Mouse (Mus musculus): ENCODE results near the gene Bcl9.

Gene Bcl9

DNA sequence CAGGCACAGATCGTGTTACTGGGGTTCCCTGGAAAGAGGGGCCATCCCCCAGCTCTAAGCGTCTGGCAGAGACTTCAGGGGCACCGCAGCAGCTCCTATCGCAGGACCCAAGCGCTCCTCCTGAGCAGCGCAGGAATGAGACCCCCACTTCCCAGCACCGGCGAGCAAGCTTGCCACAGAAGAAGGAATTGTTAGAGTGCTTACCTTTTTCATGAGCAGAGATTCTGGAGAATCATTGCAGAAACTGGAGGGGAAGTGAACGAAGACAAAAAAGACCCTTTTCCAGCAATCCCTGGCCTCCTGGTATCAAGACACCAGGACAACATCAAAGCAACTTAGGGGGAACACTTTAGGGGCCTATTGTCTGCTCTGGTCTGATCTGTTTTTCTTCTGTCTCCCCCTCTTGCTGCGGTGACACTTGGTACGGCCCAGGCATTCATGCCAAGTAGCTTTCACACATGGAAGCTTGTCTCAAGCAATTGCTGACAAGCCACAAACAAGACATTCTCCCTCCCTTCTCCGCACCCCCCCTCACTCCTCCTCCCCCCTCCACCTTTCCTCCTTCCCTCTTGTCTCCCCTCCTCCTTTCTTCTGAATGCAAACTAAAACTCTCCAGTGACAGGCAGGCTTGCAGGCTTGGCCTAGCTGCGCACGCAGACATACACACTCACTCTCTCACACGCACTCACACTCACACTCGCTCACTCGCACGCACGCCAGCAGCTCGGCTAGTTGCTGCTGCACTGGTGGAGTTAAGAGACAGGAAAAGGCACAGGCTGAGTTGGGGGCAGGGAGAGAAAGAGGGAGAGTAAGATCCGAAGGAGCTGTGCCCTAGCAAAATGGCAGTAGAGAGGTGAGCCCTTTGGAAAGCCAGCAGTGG is at the start of gene Bcl9:
Gene Bcl9, minus strand, starts transcription at position 365 of the 880 bp plus-strand sequence.
- DNase-seq (ENCODE audit: low read depth, low spot score): peak; percentile 79

DNA sequence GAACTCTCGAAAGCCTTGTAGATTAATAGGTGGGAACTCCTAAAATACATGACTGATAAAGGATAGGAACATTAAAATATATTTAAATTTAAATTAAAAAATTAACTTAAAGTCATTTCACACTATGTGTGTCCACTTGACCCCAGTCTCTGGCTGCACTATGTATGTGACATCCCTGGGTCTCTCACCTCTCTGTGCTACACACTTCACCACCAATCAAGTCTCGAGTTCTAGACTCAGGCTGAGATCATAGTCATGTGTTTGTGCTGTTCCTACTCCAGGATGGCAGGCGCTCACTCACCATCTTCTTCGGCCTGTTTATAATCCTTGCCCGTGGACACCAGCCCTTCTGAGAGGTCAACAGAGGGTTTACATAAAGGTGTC is 41.5 kb upstream of the Bcl9 start:
- no peak for DNase-seq (ENCODE audit: low read depth, low spot score)

DNA sequence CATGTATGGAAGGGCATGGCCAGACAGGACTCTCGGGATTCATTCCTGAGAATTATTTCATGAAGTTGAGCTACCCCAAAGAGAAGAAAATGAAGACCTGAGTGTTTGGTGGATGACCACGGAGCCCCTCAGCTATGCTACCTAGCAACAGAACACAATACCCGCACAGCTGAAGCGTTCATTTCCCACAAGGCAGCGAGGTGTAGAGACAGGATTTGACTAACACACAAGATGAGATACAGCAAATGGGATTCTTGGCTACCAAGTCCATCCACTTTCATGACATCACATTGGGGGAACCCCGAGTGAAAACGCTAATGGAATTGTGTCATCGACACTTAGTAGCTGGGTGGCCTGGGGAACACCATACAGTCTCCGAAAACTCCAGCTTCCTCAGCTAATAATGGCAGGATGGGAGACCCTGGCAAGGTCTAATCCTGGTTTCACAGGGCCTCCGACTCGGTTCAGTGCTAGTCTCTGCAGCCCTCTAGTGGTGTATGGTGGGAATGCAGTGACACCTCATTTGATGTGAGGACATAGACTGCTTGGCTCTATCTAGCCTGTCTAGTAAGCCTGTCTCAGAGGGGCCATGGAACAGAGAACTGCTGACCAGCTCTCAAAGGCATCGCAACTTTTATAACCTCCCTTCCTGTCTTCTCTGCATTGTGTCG is 40.9 kb upstream of the Bcl9 start:
- peak; percentile 82 for DNase-seq (ENCODE audit: low read depth, low spot score)

DNA sequence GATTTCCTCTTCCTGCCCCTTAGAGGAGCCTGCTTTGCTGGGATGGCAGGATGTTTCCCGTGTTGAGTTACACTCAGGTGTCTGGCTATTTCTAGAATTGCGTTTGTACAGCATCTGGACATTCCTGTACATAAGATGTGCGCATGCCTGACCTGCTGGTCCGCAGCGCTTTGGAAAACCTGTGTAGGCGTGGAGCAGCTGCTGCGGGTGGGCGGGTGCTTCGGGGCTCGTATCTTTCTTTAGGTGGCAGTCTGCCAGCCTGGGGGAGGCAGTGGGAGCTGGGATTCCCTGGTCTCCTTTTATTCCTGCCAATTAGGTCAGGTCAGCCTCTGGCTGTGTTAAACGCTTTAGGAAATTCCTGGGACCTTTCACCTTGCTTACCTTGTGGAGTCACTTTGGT is 39.6 kb upstream of the Bcl9 start:
- DNase-seq (ENCODE audit: low read depth, low spot score): no peak

DNA sequence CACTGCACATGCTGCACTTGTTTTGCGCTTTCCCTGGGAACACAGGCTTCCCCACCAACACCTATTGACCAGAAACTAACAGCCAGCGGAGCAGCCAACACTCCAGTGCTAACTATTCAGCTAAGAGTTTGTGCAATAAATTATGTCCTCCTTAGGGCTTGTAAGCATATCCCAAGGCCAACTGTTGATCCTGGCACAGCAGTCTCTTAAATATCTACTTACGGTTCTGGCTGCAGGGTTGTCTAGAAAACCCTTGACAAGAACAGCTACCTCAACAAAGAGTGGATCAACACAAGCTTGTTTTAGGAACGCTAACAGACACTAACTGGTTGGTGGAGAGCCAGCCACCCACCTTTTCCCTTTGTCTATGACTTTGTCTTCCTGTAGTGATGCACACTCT is 38.6 kb upstream of the Bcl9 start:
- DNase-seq (ENCODE audit: low read depth, low spot score): no peak

DNA sequence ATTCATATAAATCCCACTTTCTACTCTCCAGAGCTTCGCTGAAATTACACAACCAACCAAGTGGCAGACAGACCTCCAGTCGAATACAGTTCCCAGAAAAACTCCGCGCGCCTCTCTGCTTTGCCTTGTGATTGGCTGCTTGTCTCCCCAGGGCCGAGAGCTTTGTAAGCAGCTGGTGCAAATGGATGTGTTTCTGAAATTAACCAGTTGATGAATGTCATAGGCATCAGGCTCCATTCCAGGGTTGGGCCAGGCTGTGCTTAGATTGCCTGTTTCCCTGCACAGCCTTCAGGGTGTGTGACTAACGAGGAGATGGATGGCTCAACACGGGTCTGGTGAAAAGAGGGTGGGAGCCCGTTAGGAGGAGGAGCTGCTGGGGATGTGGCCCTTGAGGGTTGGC is 36.9 kb upstream of the Bcl9 start:
- no peak for DNase-seq (ENCODE audit: low read depth, low spot score)

DNA sequence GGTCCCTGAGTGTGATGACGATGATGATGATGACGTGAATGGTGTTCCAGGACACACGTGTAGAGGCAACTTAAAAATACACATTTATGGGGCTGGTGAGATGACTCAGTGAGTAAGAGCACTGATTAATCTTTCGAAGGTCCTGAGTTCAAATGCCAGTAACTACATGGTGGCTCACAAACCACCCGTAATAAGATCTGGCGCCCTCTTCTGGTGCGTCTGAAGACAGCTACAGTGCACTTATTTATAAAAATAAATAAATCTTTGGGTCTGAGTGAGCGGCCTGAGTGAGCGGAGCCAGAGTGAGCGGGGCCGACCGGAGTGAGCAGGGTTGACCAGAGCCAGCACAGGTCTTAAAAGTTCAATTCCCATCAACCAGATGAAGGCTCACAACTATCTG is 34.5 kb upstream of the Bcl9 start:
- no peak for DNase-seq (ENCODE audit: low read depth, low spot score)

DNA sequence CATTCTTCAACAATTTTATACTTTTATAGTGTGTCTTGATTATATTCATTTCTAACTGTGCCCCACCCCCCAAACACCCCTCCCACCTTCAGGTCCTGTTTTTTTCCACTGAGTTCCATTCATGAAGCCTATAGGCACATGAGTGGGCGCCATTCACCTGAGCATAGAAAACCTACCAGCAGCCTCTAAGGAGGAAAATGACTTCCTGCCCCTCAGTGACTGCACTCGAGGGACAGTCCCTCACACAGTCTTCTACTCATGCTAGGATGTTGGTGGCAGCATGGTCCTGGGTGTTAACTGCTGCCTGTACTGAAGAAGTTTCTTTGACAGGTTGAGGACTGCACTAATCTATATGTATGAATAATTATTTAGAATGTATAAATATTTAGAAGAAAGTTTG is 30.1 kb upstream of the Bcl9 start:
- DNase-seq (ENCODE audit: low read depth, low spot score): no peak

DNA sequence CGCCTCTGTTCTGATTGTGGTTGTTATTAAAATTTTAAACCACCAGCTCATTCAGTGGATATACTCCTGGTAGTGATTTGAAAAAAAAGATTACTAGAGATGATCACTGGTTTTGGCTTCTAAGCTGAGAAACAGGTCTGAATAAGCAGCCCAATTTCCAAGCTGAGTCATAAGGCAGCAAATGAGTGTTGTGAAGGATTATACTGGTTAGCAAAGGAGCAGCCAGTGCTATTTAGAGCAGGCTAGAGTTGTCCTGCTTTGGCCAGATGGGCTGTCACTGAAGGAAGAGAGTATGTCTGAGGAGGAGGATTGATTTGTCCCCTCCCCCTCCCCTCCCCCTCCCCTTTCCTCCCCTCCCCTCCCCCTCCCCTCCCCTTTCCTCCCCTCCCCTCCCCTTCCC is 29.6 kb upstream of the Bcl9 start:
- DNase-seq (ENCODE audit: low read depth, low spot score): no peak

DNA sequence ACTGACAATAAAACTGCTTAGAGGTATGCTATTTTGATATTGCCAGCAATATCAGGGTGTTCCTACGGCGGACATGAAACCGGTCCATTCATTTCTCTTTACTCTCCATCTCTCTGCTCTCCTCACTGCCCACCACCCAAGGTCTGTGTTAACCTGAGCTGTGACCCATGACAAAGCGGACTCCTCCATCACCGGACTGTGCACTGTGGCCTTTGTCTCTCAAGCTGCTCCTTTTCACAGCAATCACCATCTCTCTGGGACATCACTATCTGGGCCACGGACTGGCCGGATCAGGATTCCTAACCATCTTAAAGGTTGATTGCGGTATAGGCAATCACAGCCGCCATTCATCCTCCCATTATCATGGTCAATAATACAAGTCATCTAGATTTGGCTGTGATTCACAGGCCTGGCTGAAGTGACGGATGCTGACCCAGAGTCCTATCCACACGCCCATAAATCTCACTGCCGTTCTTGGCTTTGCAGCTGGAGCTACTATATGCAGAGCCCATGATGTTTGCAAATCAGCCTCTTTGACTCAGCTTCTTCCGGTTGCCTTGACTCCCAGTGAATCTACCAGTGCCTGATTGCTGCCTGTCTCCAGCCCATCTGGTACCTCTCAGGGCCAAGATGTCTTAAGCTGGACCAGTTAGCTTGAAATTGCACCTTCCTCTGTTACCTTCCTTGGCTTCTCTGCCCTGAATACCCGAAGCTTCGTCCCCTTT is 28.1 kb upstream of the Bcl9 start:
- DNase-seq (ENCODE audit: low read depth, low spot score): no peak

DNA sequence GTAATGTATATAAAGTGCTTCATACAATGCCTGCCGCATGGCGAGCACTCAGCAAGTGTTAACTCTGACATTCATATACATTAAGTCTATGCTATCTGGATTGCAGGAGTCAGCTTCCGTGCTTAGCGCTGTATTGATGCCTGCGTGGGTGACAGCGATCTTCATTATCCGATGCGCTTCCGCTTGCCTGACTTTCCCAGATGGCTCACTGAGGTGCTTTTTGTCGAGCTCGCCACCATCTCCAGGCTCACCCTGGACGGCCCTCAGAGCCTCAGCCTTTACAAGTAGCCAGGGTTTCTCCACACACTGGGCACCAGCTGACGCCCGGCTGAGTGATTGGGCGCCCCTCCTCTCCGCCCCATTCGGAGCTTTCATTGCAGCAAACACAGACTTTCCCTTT is 26.3 kb upstream of the Bcl9 start:
- no peak for DNase-seq (ENCODE audit: low read depth, low spot score)

DNA sequence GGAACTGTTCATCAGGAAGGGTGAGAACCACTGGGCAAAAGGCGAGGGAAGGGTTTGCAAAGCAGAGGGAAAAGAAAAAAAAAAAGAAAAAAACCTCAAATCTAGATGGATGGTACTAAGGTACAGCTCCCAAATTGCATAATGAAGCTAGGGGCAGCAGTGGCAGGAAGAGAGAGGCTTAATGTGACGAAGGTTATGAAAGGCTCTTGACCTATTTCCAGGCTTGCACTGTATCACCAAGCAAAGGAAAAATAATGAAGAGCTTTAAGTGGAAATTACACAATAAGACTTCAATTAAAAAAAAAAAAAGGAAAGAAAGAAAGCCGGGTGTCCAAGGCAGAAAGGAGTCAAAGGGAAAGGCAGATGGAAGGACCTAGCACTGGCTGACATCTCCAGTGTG is 19.6 kb upstream of the Bcl9 start:
- no peak for DNase-seq (ENCODE audit: low read depth, low spot score)

DNA sequence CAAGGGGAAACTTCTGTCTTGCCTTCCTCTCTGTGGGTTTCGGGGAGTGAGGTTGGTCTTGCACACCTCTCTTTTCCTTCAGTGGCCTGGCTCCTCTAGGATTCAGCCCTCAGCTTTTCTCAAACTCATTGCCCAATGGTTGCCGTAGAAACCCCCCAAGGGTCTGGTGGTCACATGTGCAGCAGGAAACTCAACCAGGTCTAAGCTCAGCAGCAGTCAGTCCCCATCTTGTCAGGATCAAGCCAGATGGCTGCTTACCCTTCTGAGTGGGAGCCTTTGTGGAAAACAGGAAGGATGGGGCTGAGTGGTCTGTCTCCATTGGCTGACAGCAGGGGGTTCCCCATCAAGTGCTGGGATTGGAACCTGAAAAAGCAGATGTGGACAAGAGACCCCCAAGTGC is 15.7 kb upstream of the Bcl9 start:
- no peak for DNase-seq (ENCODE audit: low read depth, low spot score)

DNA sequence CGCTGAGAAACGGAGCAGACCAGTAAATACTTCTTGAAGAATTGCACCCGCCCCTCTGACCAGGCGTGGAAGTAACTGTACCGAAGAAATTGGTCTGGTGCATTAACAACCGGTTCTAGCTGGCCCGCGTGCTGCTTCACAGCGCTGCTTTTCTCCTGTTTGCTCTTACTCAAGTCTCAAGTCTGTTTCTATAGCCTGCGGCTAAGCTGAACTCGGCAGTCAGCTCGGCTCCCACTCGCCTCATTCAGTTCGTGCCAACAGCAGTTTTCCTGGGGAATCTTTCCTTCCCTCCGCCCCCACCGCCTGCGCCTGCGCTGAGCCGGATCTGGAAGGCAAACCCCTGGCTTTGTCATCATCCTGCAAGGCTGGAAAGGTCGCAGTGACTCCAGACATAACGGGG is 14.3 kb upstream of the Bcl9 start:
- DNase-seq (ENCODE audit: low read depth, low spot score): no peak

DNA sequence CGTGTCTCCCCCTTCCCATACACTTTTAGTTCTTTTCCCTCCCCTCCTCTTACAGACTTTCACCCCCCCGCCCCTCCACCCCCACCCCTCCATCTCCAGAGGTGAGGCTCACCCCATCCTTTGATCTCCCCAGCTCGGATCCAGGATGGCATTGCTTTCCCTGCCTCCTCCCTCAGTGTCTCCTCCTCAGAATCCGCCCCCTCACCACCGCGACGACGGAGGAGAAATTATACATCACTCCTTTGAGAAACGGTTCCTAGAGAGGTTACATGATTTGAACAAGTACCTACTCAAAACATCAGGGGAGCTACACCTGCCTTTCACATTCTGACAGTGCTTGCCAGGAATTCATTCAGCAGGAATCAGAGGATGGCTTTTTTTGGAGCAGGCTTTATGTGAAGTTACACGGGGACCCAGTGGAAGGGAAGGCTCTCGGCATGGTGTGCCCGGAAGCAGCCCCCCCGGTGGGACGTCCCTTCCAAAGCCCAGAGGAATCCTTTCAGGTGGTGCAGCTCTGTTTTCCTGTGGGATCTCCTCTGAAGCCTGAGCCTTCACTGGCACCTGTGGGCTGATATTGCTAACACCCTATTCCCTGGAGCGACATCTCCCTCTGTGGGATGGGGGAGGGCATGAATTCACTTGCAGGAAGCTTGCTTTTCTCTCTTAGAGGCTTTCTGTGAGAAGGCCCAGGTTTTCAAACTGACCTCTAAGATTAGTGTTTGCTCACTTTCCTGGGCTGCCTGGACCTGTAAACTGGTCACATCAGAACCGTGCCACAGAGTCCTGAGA is 12.2 kb upstream of the Bcl9 start:
- no peak for DNase-seq (ENCODE audit: low read depth, low spot score)

DNA sequence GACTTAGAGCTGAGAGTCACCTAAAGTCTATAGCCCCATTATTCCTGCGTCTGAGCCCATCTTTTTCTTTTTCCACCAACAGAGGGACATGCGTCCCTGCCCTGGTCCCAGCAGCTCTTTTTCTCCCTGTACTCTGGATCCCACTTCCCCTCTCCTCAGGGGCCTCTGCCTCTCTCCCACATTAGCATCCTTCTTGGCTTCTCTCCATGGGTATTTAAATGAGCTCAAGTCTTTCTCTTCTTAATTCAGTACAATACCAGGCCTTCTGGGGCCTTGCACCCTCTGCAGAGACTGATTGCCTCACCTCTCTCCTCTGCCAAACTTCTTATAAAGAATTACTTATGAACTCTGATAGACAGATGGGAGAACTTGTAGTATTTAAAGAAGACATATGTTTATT is 10.7 kb upstream of the Bcl9 start:
- no peak for DNase-seq (ENCODE audit: low read depth, low spot score)

DNA sequence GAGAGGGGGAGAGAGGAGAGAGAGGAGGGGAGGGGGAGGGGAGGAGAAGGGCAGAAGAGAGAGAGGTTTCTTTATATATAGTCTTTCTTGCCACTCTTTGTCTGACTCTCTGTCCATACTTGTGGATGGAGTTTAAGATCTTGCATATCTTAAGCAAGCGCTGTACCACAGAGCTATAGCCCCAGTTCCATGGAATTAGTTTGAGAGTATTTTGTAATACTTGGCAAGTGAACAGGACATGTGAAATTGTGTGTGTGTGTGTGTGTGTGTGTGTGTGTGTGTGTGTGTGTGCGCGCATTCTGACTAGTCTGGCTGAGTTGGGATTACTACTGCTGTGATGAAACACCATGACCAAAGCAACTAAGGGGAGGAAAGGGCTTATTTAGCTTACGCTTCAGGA is 8.2 kb upstream of the Bcl9 start:
- DNase-seq (ENCODE audit: low read depth, low spot score): no peak

DNA sequence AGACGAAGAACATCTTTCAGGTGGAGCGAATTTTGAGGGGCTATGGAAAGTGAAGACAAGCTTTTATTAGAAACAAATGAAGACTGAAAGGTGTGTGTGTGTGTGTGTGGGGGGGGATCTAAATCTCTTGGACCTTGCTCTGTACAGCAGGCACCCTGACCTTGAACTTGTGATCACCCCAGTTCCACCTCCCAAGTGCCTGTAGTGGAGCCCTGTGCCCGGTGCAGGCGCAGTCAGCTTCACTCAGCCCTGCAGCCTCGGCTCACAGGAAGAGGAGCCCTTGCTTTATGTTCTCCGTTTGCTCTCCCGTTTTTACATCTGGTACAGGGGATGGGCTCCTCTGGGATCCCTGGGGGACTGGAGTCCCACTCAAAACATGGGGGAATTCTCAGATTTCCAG is 3.9 kb upstream of the Bcl9 start:
- DNase-seq (ENCODE audit: low read depth, low spot score): no peak

DNA sequence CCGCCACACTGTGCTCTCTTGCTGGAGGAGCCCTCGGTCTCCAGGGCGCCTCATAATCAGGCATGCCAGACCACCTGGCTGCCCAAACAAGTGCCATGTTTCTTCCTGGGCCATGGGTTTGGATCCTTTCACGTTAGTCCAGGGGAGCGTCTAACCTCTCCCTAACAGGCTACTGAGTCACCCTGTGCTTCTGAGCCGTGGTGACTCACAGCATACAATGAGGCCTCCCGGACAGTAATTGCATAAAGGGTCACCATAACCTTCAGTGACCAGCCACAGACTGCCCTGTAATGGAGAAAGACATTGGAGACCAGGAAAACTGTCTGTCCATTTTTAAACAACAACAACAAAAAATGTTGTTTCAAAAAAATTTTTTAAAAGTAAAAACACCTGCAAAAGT is 2.7 kb upstream of the Bcl9 start:
- no peak for DNase-seq (ENCODE audit: low read depth, low spot score)

DNA sequence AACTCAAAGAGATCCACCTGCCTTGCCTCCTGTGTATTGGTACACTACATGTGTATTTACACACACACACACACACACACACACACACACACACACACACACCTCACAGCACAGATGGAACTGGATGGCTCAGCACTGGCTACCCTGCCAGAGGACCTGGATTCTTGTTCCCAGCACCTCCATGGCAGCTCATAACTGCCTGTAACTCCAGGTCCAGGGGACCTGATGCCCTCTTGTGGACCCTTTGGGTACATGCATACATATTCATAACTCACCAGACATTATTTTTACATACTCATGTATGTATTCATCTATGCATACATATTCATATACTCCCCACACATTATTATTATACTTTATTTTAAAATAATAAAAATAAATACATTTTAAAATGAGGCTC is 2.2 kb upstream of the Bcl9 start:
- DNase-seq (ENCODE audit: low read depth, low spot score): no peak

DNA sequence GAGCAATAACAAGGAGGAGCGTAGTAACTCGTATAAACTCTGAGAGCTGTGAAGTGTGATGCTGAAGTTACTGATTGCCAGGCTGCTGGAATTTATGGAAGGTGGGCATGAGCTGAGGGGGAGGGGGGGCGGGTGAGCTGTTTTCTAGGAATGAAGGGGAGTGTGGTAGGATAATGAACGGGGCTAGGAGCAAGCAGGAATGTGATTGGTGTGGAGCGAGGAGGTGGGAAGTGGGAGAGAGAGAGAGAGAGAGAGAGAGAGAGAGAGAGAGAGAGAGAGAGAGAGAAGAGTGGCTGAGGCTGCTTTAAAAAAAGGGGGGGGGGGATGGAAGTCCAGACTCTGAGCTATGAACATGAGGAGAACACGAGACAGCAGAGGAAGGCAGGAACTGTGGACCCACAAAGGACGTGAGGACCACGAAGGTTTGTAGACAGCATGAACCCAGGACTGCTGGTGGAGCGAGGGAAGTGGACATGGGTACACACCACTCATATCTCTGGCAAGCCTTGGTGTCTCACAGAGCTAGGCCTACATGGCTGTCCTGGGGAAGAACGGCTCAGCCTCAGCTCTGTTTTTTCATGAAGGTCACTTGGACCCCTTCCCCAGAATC is 1.2 kb upstream of the Bcl9 start:
- DNase-seq (ENCODE audit: low read depth, low spot score): peak; percentile 56

Data from embryo, embryonic 11.5 days (tissue).